In genomic region chr9:62362835-62363385, GRCm38 (mm10) we compare ENCODE assay signal across 8 mouse cellular contexts. TPM values are rescaled to one million over a fixed set of nuclear protein-coding genes. Genes with fewer than 3 reads are reported as not detected.
A peak's percentile ranks its signal among the peaks of the same experiment; 100 is the strongest.
DNase-seq lines count a peak whose midpoint lies in the region; ATAC-seq and TF ChIP-seq lines count a peak whose summit lies in the region.

No protein-coding gene starts in this region.

- H3K9me3 ChIP-seq in ES-Bruce4 (replicated peaks; ENCODE audit: control insufficient read depth, insufficient read depth, low read length, poor library complexity, severe bottlenecking), result no peaks in the 10 kb centered on the region
- H3K9me3 ChIP-seq in hindbrain, embryonic 10.5 days, result no peaks in the 10 kb centered on the region
- no peaks in the 10 kb centered on the region for H3K9me3 ChIP-seq in liver, postnatal 0 days (ENCODE audit: low read length)

- H3K27me3 ChIP-seq in ES-Bruce4 (ENCODE audit: control insufficient read depth, insufficient read depth, low read length, poor library complexity, severe bottlenecking), result no peaks in the 10 kb centered on the region
- H3K27me3 ChIP-seq in hindbrain, embryonic 10.5 days (ENCODE audit: insufficient read depth, poor library complexity, severe bottlenecking), result no peaks in the 10 kb centered on the region
- no peaks in the 10 kb centered on the region for H3K27me3 ChIP-seq in liver, postnatal 0 days (ENCODE audit: insufficient read depth, low read length)

- TF ChIP-seq CTCF in ES-Bruce4 (IDR thresholded peaks at IDR 0.05; ENCODE audit: low read depth, low read length), result no peak
- no peak for TF ChIP-seq CTCF in liver, postnatal 0 days (IDR thresholded peaks at IDR 0.05; ENCODE audit: low read depth)

- H3K4me3 ChIP-seq in ES-Bruce4 (ENCODE audit: low read depth, low read length), result peak overlapping the region; percentile 10; the same call in 1 of the 2 replicates
- H3K4me3 ChIP-seq in hindbrain, embryonic 10.5 days, result peak overlapping the region; percentile 44
- no peak overlapping the region for H3K4me3 ChIP-seq in liver, postnatal 0 days (ENCODE audit: low read depth, low read length)

- peak overlapping the region; percentile 41 for H3K9ac ChIP-seq in ES-Bruce4 (ENCODE audit: low read depth, poor library complexity, severe bottlenecking)
- peak overlapping the region; percentile 51; the same call in 1 of the 2 replicates for H3K9ac ChIP-seq in liver, postnatal 0 days (replicated peaks)

- WGBS in hindbrain, embryonic 10.5 days, result 41% methylated on average over 11 of the region's 11 CpGs
- WGBS in liver, postnatal 0 days (ENCODE audit: insufficient replicate concordance), result 31% methylated on average over 11 of the region's 11 CpGs

- ATAC-seq in liver, postnatal 0 days, result no peak
- no peak for ATAC-seq in erythroid progenitor cell, adult 5-6 weeks (replicated peaks; ENCODE audit: low FRiP score, poor library complexity, severe bottlenecking)

- H3K4me1 ChIP-seq in ES-Bruce4 (ENCODE audit: control insufficient read depth, insufficient read depth, low read length), result peaks cover 13% of the 10 kb centered on the region
- H3K4me1 ChIP-seq in hindbrain, embryonic 10.5 days (replicated peaks), result peaks cover 89% of the 10 kb centered on the region
- peaks cover 86% of the 10 kb centered on the region for H3K4me1 ChIP-seq in liver, postnatal 0 days (ENCODE audit: insufficient read depth)

- no peak for TF ChIP-seq EP300 in ES-Bruce4 (IDR thresholded peaks at IDR 0.05; ENCODE audit: insufficient read depth, low read depth, low read length)
- TF ChIP-seq EP300 in liver, postnatal 0 days (IDR thresholded peaks at IDR 0.05; ENCODE audit: low read depth), result no peak

- no peak overlapping the region for H3K27ac ChIP-seq in ES-Bruce4 (ENCODE audit: insufficient read depth, low read length)
- peak overlapping the region; percentile 83 for H3K27ac ChIP-seq in hindbrain, embryonic 10.5 days
- H3K27ac ChIP-seq in liver, postnatal 0 days (ENCODE audit: low read depth), result peak overlapping the region; percentile 16; the same call in 1 of the 2 replicates

- TF ChIP-seq POLR2A in ES-Bruce4 (IDR thresholded peaks at IDR 0.05; ENCODE audit: insufficient read depth, low read length), result no peak

- H3K4me2 ChIP-seq in liver, postnatal 0 days (ENCODE audit: low read depth, low read length), result peak overlapping the region; percentile 65

- H3K36me3 ChIP-seq in ES-Bruce4 (ENCODE audit: control insufficient read depth, insufficient read depth, low read length, poor library complexity, severe bottlenecking), result peaks cover 4% of the 10 kb centered on the region; the same call in 1 of the 2 replicates
- peaks cover 31% of the 10 kb centered on the region for H3K36me3 ChIP-seq in hindbrain, embryonic 10.5 days
- H3K36me3 ChIP-seq in liver, postnatal 0 days (replicated peaks; ENCODE audit: insufficient read depth, low read length), result 0 out of 2 replicates have a peak, but pooled peaks cover 11% of the 10 kb centered on the region

- DNase-seq in adrenal gland, adult 2 months, result peak; percentile 24
- DNase-seq in adrenal gland, adult 8-10 months, result no peak
- DNase-seq in hindbrain, embryonic 10.5 days (ENCODE audit: low spot score), result no peak
- DNase-seq in liver, postnatal 0 days, result no peak
- DNase-seq in urinary bladder, adult 18-20 months (ENCODE audit: low spot score in 2 of 2), result no peak
- no peak for DNase-seq in spleen, adult 18-20 months

RNA-seq across cellular contexts. Expression of gene Anp32a, which starts 21.8 kb away (rescaled TPM):
- 100 to 1,000 TPM; 278 to 501 TPM for total RNA-seq in adrenal gland, adult 2 months (2021)
- 8.0 and 9.8 TPM in 2 replicates for polyA plus RNA-seq in adrenal gland, adult 2 months (2012; rRNA removed)
- 100 to 1,000 TPM; 271 to 383 (median 310) TPM for total RNA-seq in adrenal gland, adult 8-10 months (2022)
- polyA plus RNA-seq in ES-Bruce4 (2011; ENCODE audit: insufficient read depth, insufficient read length, low read depth, missing spikeins), result 779 and 784 TPM in 2 replicates
- 211 and 251 TPM in 2 replicates for polyA plus RNA-seq in hindbrain, embryonic 10.5 days (2016; fragmentation: Nextera tagmentation; extraction: Ambion mirVana)
- 54.5 and 60.4 TPM in 2 replicates for polyA plus RNA-seq in liver, postnatal 0 days (2015; fragmentation: Nextera tagmentation; extraction: Ambion mirVana)
- 114 and 141 TPM in 2 replicates for total RNA-seq in erythroid progenitor cell, adult 5-6 weeks (2015; ENCODE audit: low replicate concordance)
- 101 and 162 TPM in 2 replicates for total RNA-seq in erythroid progenitor cell, adult 5-6 weeks (2017; ENCODE audit: low replicate concordance)
